8 mouse cellular contexts compared by ENCODE assay signal in the genomic region with DNA sequence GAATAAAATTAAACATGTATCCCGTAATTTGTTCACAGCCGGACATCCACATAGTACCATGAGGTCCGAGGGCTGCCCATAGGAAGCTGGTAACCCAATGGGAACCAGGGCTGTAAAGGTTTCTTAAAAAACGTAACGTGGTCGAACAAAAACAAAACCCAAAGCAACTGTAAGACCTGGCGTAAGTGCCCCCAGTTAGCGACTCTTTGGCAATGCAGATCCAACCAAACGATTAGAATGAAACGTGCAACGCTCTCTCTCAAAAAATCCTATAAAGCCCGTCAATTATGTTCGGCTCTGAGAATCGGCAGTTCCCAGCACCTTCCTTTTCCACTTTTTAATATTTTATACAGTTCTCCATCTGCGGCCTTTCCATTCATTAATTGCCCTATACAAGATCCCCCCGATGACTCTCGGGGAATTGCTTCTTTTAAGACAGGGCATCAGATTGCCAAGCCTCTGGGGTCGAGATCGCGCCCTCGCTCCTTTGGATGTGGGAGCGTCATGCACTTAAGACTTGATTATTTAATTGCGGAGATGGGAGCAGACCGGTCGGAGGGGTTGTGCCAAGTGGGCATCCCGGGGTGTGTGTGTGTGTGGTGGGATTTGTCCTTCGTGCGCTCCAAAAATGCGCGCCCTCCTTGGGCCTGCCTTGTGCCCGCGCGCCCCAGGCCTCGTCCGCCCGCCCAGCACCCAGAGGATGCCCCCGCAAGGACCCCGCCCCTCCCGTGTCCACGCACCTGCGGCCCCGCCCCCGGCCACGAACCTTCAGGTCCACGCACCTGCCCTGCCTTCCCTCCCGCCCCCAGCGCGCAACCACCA. TPM values are rescaled to one million over a fixed set of nuclear protein-coding genes. Genes with fewer than 3 reads are reported as not detected.
DNase-seq lines count a peak whose midpoint lies in the region; ATAC-seq and TF ChIP-seq lines count a peak whose summit lies in the region.

No protein-coding gene starts in this region.

- H3K9ac ChIP-seq in MEL (ENCODE audit: control insufficient read depth, low read depth, low read length, poor library complexity, severe bottlenecking), result peak overlapping the region; percentile 84
- peak overlapping the region; percentile 87 for H3K9ac ChIP-seq in forebrain, embryonic 15.5 days (replicated peaks)

- TF ChIP-seq EP300 in MEL (IDR thresholded peaks at IDR 0.05; ENCODE audit: low read depth in 1 of 2, low read length in 2 of 2), result no peak

- H3K4me1 ChIP-seq in kidney, adult 2 months (ENCODE audit: control insufficient read depth, insufficient read depth, low read length), result peaks cover 3% of the 10 kb centered on the region; the same call in 1 of the 2 replicates
- H3K4me1 ChIP-seq in MEL (ENCODE audit: control insufficient read depth in 1 of 2, insufficient read depth in 2 of 2, low read length in 2 of 2), result peaks cover 2 to 9% of the 10 kb centered on the region in 2 experiments; a peak in 3 of 4 replicates
- peaks cover 25% of the 10 kb centered on the region for H3K4me1 ChIP-seq in forebrain, embryonic 15.5 days

- no peaks in the 10 kb centered on the region for H3K36me3 ChIP-seq in kidney, adult 2 months (ENCODE audit: control insufficient read depth, insufficient read depth, low read length)
- H3K36me3 ChIP-seq in MEL (ENCODE audit: control insufficient read depth in 1 of 2, insufficient read depth in 2 of 2, low read length in 2 of 2) (peaks cover 0 to 13% of the 10 kb centered on the region in 2 experiments; a peak in 2 of 4 replicates), macrophage (ENCODE audit: inconsistent target) (no peaks in the 10 kb centered on the region)
- no peaks in the 10 kb centered on the region for H3K36me3 ChIP-seq in forebrain, embryonic 15.5 days

- no peaks in the 10 kb centered on the region for H3K27me3 ChIP-seq in kidney, adult 2 months (replicated peaks; ENCODE audit: control insufficient read depth, insufficient read depth, low read length)
- H3K27me3 ChIP-seq in MEL (ENCODE audit: control insufficient read depth in 1 of 2, insufficient read depth in 2 of 2, low read length in 2 of 2), result no peaks in the 10 kb centered on the region
- H3K27me3 ChIP-seq in forebrain, embryonic 15.5 days, result no peaks in the 10 kb centered on the region

- peak; percentile 34 for ATAC-seq in forebrain, embryonic 15.5 days (replicated peaks)

- H3K4me3 ChIP-seq in kidney, adult 2 months (ENCODE audit: insufficient read depth, low read depth, low read length), result peak overlapping the region; percentile 86
- H3K4me3 ChIP-seq in MEL (ENCODE audit: control insufficient read depth in 1 of 2, insufficient read depth in 1 of 2, low read depth in 2 of 2, low read length in 2 of 2) (peak overlapping the region; percentile 65 to 95), macrophage (ENCODE audit: inconsistent target) (peak overlapping the region; percentile 91)
- H3K4me3 ChIP-seq in forebrain, embryonic 15.5 days, result peak overlapping the region; percentile 87

- no peak for TF ChIP-seq POLR2A in kidney, adult 2 months (IDR thresholded peaks at IDR 0.05; ENCODE audit: low read depth, low read length)
- TF ChIP-seq POLR2A in MEL (IDR thresholded peaks at IDR 0.05; ENCODE audit: control insufficient read depth in 1 of 2, insufficient read depth in 1 of 2, low read depth in 1 of 2, low read length in 2 of 2, poor library complexity in 1 of 2), result no peak; a peak in 1 of 4 replicates

- H3K4me2 ChIP-seq in forebrain, embryonic 15.5 days (replicated peaks), result peak overlapping the region; percentile 60

- no peaks in the 10 kb centered on the region for H3K9me3 ChIP-seq in MEL (replicated peaks; ENCODE audit: insufficient read depth, low read length)
- no peaks in the 10 kb centered on the region for H3K9me3 ChIP-seq in forebrain, embryonic 15.5 days

- H3K79me2 ChIP-seq in MEL (ENCODE audit: control insufficient read depth, insufficient read depth, low read length, poor library complexity), result peaks cover 50% of the 10 kb centered on the region
- peaks cover 42% of the 10 kb centered on the region for H3K79me2 ChIP-seq in macrophage (ENCODE audit: inconsistent target)

- 7% methylated on average over 46 of the region's 48 CpGs for WGBS in kidney, adult 2 months
- WGBS in forebrain, embryonic 15.5 days, result 1% methylated on average over 47 of the region's 48 CpGs
- WGBS in macrophage (ENCODE audit: missing documents), result 6% methylated on average over 36 of the region's 48 CpGs

- H3K27ac ChIP-seq in kidney, adult 2 months (ENCODE audit: insufficient read depth, low read depth, low read length), result no peak overlapping the region
- H3K27ac ChIP-seq in MEL (ENCODE audit: control insufficient read depth, low read depth, low read length) (peak overlapping the region; percentile 56), macrophage (no peak overlapping the region)
- H3K27ac ChIP-seq in forebrain, embryonic 15.5 days (replicated peaks), result peak overlapping the region; percentile 100

- no peak for TF ChIP-seq RAD21 in MEL (IDR thresholded peaks at IDR 0.05; ENCODE audit: low read depth, low read length)

- peak; percentile 4 for DNase-seq in kidney, adult 2 months
- DNase-seq in kidney, postnatal 4 days, result no peak
- peak; percentile 79 for DNase-seq in MEL (ENCODE audit: low read depth, low spot score)
- no peak for DNase-seq in left cerebral cortex, adult 9 months (ENCODE audit: low spot score in 2 of 2)
- no peak for DNase-seq in frontal cortex, postnatal 25 days (ENCODE audit: low spot score in 2 of 2)
- DNase-seq in gastrocnemius, adult 8-10 months (ENCODE audit: low spot score in 2 of 2), result no peak

- no peak for TF ChIP-seq CTCF in kidney, adult 2 months (conservative IDR thresholded peaks at IDR 0.05; ENCODE audit: insufficient read depth, insufficient read length, low read depth, low read length)
- no peak for TF ChIP-seq CTCF in MEL (IDR thresholded peaks at IDR 0.05 in 2 of 3, conservative IDR thresholded peaks at IDR 0.05 in 1 of 3; ENCODE audit: control insufficient read depth in 1 of 3, insufficient read depth in 1 of 3, low read depth in 2 of 3, low read length in 3 of 3, poor library complexity in 1 of 3, severe bottlenecking in 1 of 3)

TF ChIP-seq in MEL, 35 proteins besides CTCF, POLR2A, EP300 and RAD21:
- TF ChIP-seq MAX (IDR thresholded peaks at IDR 0.05; ENCODE audit: low read length), result no peak
- TF ChIP-seq GABPA (IDR thresholded peaks at IDR 0.05; ENCODE audit: low read depth, low read length), result no peak
- TF ChIP-seq SIN3A (IDR thresholded peaks at IDR 0.05; ENCODE audit: low read length), result peak; percentile 47; the same call in 1 of the 2 replicates
- no peak for TF ChIP-seq ZKSCAN1 (IDR thresholded peaks at IDR 0.05; ENCODE audit: low read depth, low read length)
- TF ChIP-seq ETS1 (IDR thresholded peaks at IDR 0.05; ENCODE audit: low read depth, low read length), result 0 out of 2 replicates have a peak, but pooled peaks have one; percentile 18
- TF ChIP-seq MAFK (IDR thresholded peaks at IDR 0.05; ENCODE audit: borderline replicate concordance, low read depth, low read length), result no peak
- TF ChIP-seq MXI1 (IDR thresholded peaks at IDR 0.05; ENCODE audit: low read depth, low read length), result peak; percentile 69
- no peak for TF ChIP-seq MAZ (IDR thresholded peaks at IDR 0.05; ENCODE audit: low read depth, low read length)
- no peak for TF ChIP-seq RCOR1 (IDR thresholded peaks at IDR 0.05; ENCODE audit: low read depth, low read length)
- peak; percentile 8; the same call in 1 of the 2 replicates for TF ChIP-seq GATA1 (IDR thresholded peaks at IDR 0.05; ENCODE audit: low read depth, low read length)
- TF ChIP-seq POLR2AphosphoS2 (IDR thresholded peaks at IDR 0.05; ENCODE audit: low read length), result no peak
- TF ChIP-seq BHLHE40 (IDR thresholded peaks at IDR 0.05; ENCODE audit: borderline replicate concordance, low read depth, low read length), result no peak
- no peak for TF ChIP-seq USF2 (IDR thresholded peaks at IDR 0.05; ENCODE audit: borderline replicate concordance in 1 of 2, insufficient read depth in 1 of 2, low read depth in 1 of 2, low read length in 2 of 2)
- TF ChIP-seq UBTF (IDR thresholded peaks at IDR 0.05; ENCODE audit: borderline replicate concordance, insufficient read depth, low read depth, low read length), result peak; percentile 78; the same call in 1 of the 2 replicates
- TF ChIP-seq MYC (IDR thresholded peaks at IDR 0.05; ENCODE audit: low read depth, low read length), result peak; percentile 85
- no peak for TF ChIP-seq JUND (IDR thresholded peaks at IDR 0.05; ENCODE audit: low read depth, low read length)
- TF ChIP-seq TBP (IDR thresholded peaks at IDR 0.05; ENCODE audit: low read depth, low read length), result peak; percentile 36; the same call in 1 of the 2 replicates

RNA-seq across cellular contexts. Expression of a gene that starts 0.6 kb away (rescaled TPM):
- polyA plus RNA-seq in kidney, adult 2 months (2012; rRNA removed), result 32.0 and 61.3 TPM in 2 replicates
- total RNA-seq in MEL (2012; rRNA removed), result 182 and 205 TPM in 2 replicates
- polyA plus RNA-seq in MEL (2012; ENCODE audit: insufficient read depth in 1 of 2, insufficient read length in 2 of 2, low read depth in 1 of 2, low replicate concordance in 2 of 2, missing spikeins in 1 of 2) (100 to 1,000 TPM; 362 to 516 TPM), macrophage (2018) (295 to 1,273 TPM (median 320 TPM) in 3 replicates)
- 168 and 174 TPM in 2 replicates for polyA plus RNA-seq in forebrain, embryonic 15.5 days (2015; fragmentation: Nextera tagmentation; extraction: Ambion mirVana)
- 100 to 1,000 TPM in 7 of 26 experiments, 10 to 100 TPM in 19; 35.5 to 197 (median 81.7) TPM for total RNA-seq in macrophage (2018; cell fraction: chromatin; rRNA removed)
- 100 to 1,000 TPM; 236 to 442 (median 300) TPM for total RNA-seq in macrophage (2018; cell fraction: cytosol; rRNA removed)
- 100 to 1,000 TPM in 22 of 26 experiments, 10 to 100 TPM in 4; 85.4 to 297 (median 142) TPM for total RNA-seq in macrophage (2018; cell fraction: nucleus; rRNA removed)
- total RNA-seq in gastrocnemius, adult 8-10 months (2022), result 10 to 100 TPM; 56.9 to 73.2 (median 69.1) TPM

RNA-seq across cellular contexts. Expression of a gene that starts 58.5 kb away (rescaled TPM):
- 0.08 TPM in 1 of 2 replicates, not detected in the other for polyA plus RNA-seq in kidney, adult 2 months (2012; rRNA removed)
- total RNA-seq in MEL (2012; rRNA removed), result not detected in 2 replicates
- polyA plus RNA-seq in MEL (2012; ENCODE audit: insufficient read depth in 1 of 2, insufficient read length in 2 of 2, low read depth in 1 of 2, low replicate concordance in 2 of 2, missing spikeins in 1 of 2) (not detected), macrophage (2018) (not detected in 3 replicates)
- not detected in 2 replicates for polyA plus RNA-seq in forebrain, embryonic 15.5 days (2015; fragmentation: Nextera tagmentation; extraction: Ambion mirVana)
- total RNA-seq in macrophage (2018; cell fraction: chromatin; rRNA removed), result not detected
- total RNA-seq in macrophage (2018; cell fraction: cytosol; rRNA removed), result not detected
- not detected for total RNA-seq in macrophage (2018; cell fraction: nucleus; rRNA removed)
- total RNA-seq in gastrocnemius, adult 8-10 months (2022), result not detected

Comparison
In these comparisons a context has a peak if more than half of its experiments do, and no peak if none do; other contexts are left out.
1. DNase-seq: peak in kidney, adult 2 months (single experiment) and MEL (single experiment); none in kidney, postnatal 4 days (0 of 2), left cerebral cortex, adult 9 months (0 of 2), frontal cortex, postnatal 25 days (0 of 2) and gastrocnemius, adult 8-10 months (0 of 2).
2. H3K27ac ChIP-seq: peak in MEL (single experiment) and forebrain, embryonic 15.5 days (single experiment); none in kidney, adult 2 months (single experiment) and macrophage (single experiment).
3. Peak in every context shown above with its lines, with median percentiles within 50 percentile points of each other: H3K4me3 ChIP-seq.